Mouse (Mus musculus) forebrain, embryonic 16.5 days (tissue): ENCODE results near the gene Gm20388. TPM values are rescaled to one million over a fixed set of nuclear protein-coding genes. Genes with fewer than 3 reads are reported as not detected.

ENCODE experiments used
- ATAC-seq: fragments of 200-750 bp; cut with Nextera tagmentation; 2 replicates; pipeline ENCODE4 v1.8.0; 2017; ENCODE audit warnings: mild to moderate bottlenecking, moderate library complexity
- H3K27ac ChIP-seq: fragments of 300-500 bp; sonication (generic); 2 replicates; pipeline ENCODE4 v1.5.1; 2014; ENCODE audit warnings: low read length, control low read depth
- H3K27me3 ChIP-seq: fragments of 300-500 bp; sonication (generic); replicated peaks from 2 replicates; pipeline ENCODE4 v1.6.1; 2014; ENCODE audit warnings: low read length; ENCODE audit not compliant: control insufficient read depth, insufficient read depth
- H3K36me3 ChIP-seq: fragments of 300-500 bp; sonication (generic); 2 replicates; pipeline ENCODE4 v1.6.1; 2014; ENCODE audit not compliant: control insufficient read depth, insufficient read depth
- H3K4me1 ChIP-seq: fragments of 300-500 bp; sonication (generic); replicated peaks from 2 replicates; pipeline ENCODE4 v1.6.1; 2014; ENCODE audit warnings: low read length; ENCODE audit not compliant: control insufficient read depth, insufficient read depth
- H3K4me2 ChIP-seq: fragments of 300-500 bp; sonication (generic); 2 replicates; pipeline ENCODE4 v1.6.1; 2014; ENCODE audit warnings: mild to moderate bottlenecking, low read length, control low read depth
- H3K4me3 ChIP-seq: fragments of 300-500 bp; sonication (generic); replicated peaks from 2 replicates; pipeline ENCODE4 v1.5.1; 2014; ENCODE audit warnings: mild to moderate bottlenecking, low read length, control low read depth
- H3K9ac ChIP-seq: fragments of 300-500 bp; sonication (generic); replicated peaks from 2 replicates; pipeline ENCODE4 v1.6.1; 2014; ENCODE audit warnings: low read depth, low read length, control low read depth
- H3K9me3 ChIP-seq: fragments of 300-500 bp; sonication (generic); 2 replicates; pipeline ENCODE4 v1.6.1; 2016; ENCODE audit warnings: low read length; ENCODE audit not compliant: control insufficient read depth
- WGBS: fragments of 180-500 bp; shearing (Covaris S2); extraction: QIAGEN DNeasy Blood & Tissue Kit; methylation state at CpG from one replicate; pipeline ENCODE4 v1.1.7; 2014; 5-methylcytosine and 5-hydroxymethylcytosine counted together
- polyA plus RNA-seq: library from polyadenylated mRNA; unstranded; fragments of >200 nt; fragmentation: Nextera tagmentation; extraction: Ambion mirVana; gene quantifications from 2 replicates; pipeline ENCODE4 v1.2.1, GENCODE M21; 2015

The Gm20388 gene
- polyA plus RNA-seq, 1 experiment from 2014 or later = 4.7 TPM

DNA sequence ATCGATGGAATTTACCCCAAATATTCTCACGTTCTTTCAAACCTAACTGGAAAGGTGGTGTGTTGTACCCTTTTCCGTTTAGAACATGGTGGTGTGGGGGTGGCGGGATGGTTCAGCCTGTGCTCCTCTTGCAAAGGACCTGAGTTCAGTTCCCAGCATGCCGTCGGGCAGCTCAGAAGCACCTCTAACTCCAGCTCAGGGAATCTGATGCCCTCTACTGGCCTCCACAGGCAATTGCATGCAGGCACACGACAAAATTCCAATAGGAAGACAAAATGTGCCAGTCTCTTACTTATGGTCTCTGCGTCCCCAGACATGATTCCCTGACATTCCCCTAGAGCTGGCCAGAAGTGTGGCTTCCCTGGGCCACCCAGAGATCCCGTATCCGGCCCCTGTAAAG lies 1304.3 kb downstream of the Gm20388 start:
- no peak for ATAC-seq
- WGBS = 77% methylated on average over 10 of the region's 10 CpGs
- Histone ChIP-seq H3K9ac (no peak overlapping the region), H3K27me3 (no peaks in the 10 kb centered on the region), H3K4me1 (0 out of 2 replicates have a peak, but pooled peaks cover 1% of the 10 kb centered on the region), H3K9me3 (0 out of 2 replicates have a peak, but pooled peaks cover 2% of the 10 kb centered on the region), H3K27ac (no peak overlapping the region), H3K4me3 (no peak overlapping the region), H3K4me2 (no peak overlapping the region), H3K36me3 (no peaks in the 10 kb centered on the region)

GRCm38 (mm10) chr8:121216441-121216949 lies 1305.9 kb downstream of the Gm20388 start:
- no peak overlapping the region for H3K9ac ChIP-seq
- H3K4me2 ChIP-seq = no peak overlapping the region
- ATAC-seq = no peak
- WGBS = 90% methylated on average over 10 of the region's 10 CpGs
- no peaks in the 10 kb centered on the region for H3K27me3 ChIP-seq
- H3K27ac ChIP-seq = no peak overlapping the region
- 0 out of 2 replicates have a peak, but pooled peaks cover 2% of the 10 kb centered on the region for H3K9me3 ChIP-seq
- 0 out of 2 replicates have a peak, but pooled peaks cover 3% of the 10 kb centered on the region for H3K4me1 ChIP-seq
- H3K4me3 ChIP-seq = no peak overlapping the region
- no peaks in the 10 kb centered on the region for H3K36me3 ChIP-seq

- Histone ChIP-seq H3K4me2 (no peak overlapping the region), H3K27ac (no peak overlapping the region), H3K9ac (no peak overlapping the region), H3K27me3 (no peaks in the 10 kb centered on the region), H3K9me3 (0 out of 2 replicates have a peak, but pooled peaks cover 2% of the 10 kb centered on the region), H3K36me3 (no peaks in the 10 kb centered on the region), H3K4me3 (no peak overlapping the region), H3K4me1 (0 out of 2 replicates have a peak, but pooled peaks cover 3% of the 10 kb centered on the region)
- ATAC-seq = no peak
- WGBS = 89% methylated on average over 3 of the region's 3 CpGs
These were observed 1307.8 kb downstream of the Gm20388 start for GRCm38 (mm10) chr8:121218486-121218885.

- no peak for ATAC-seq
- no peaks in the 10 kb centered on the region for H3K36me3 ChIP-seq
- 47% methylated on average over 33 of the region's 33 CpGs for WGBS
- H3K9me3 ChIP-seq = no peaks in the 10 kb centered on the region
- H3K27ac ChIP-seq = no peak overlapping the region
- H3K4me2 ChIP-seq = no peak overlapping the region
- no peak overlapping the region for H3K9ac ChIP-seq
- H3K27me3 ChIP-seq = no peaks in the 10 kb centered on the region
- no peak overlapping the region for H3K4me3 ChIP-seq
- H3K4me1 ChIP-seq = 0 out of 2 replicates have a peak, but pooled peaks cover 3% of the 10 kb centered on the region
These were observed 1309.7 kb downstream of the Gm20388 start for GRCm38 (mm10) chr8:121220103-121220899.

DNA sequence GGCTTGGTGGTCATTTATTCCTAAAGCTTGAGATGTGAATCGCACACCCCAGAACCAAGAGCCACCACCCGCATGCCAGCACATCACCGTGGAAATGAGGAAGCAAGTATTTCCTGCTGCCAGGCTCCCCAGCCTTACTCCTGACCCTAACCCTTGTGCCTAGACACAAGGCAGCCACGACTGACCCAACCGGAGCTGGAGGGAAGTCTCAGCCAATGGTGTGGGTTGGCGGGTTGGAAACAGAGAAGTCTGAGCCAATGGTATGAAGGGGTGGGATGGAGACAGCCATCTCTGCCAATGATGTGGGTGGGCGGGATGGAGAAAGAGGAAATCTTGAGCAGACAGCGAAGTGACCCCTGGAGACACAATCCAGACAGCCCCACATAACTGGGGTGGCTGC lies 1314.1 kb downstream of the Gm20388 start:
- no peaks in the 10 kb centered on the region for H3K9me3 ChIP-seq
- WGBS = 81% methylated on average over 8 of the region's 8 CpGs
- no peak overlapping the region for H3K4me3 ChIP-seq
- H3K36me3 ChIP-seq = no peaks in the 10 kb centered on the region
- H3K4me2 ChIP-seq = no peak overlapping the region
- H3K27me3 ChIP-seq = no peaks in the 10 kb centered on the region
- no peak overlapping the region for H3K9ac ChIP-seq
- no peak for ATAC-seq
- 0 out of 2 replicates have a peak, but pooled peaks cover 3% of the 10 kb centered on the region for H3K4me1 ChIP-seq
- H3K27ac ChIP-seq = no peak overlapping the region

DNA sequence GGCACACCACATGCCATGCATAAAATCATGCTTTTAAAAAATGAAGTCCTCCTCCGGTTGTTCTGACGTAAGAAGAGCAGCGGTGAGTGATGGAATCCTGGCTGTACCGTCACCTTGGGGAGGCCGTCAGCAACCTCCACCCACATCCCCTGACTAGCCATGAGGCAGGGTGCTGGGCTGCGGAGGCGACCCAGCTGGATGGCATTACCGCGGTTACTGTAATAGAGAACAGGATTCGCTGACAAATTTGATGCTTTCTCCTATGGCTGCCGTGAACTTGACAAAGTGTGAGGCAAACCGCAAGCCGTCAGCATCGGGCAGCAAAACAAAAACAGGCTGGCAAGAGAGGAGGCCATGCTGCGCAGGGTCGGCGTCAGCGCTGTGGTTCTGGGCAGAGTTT lies 1317.1 kb downstream of the Gm20388 start:
- Histone ChIP-seq H3K4me1 (no peaks in the 10 kb centered on the region), H3K36me3 (no peaks in the 10 kb centered on the region), H3K4me3 (no peak overlapping the region), H3K9me3 (no peaks in the 10 kb centered on the region), H3K4me2 (no peak overlapping the region), H3K9ac (no peak overlapping the region), H3K27ac (no peak overlapping the region), H3K27me3 (no peaks in the 10 kb centered on the region)
- 76% methylated on average over 18 of the region's 18 CpGs for WGBS
- ATAC-seq = no peak

DNA sequence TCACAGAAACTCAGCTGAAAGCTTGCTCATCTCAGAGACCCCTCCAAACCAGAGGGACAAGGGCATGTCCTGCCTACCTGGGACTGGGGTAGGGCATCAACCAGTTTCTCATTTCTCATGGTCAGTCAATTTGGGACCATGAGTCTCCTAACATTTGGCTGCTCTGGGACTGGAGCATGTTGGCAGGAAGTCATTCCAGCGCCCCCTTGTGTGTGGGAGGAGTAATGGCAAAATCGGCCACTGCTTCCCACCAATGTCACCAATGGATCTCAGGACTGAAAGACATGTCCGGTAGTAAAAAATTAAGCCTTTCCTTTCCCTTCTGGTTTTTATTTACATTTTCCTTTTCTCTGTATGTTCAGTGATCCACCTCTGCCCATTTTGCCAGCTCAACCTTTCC lies 1318.3 kb downstream of the Gm20388 start:
- Histone ChIP-seq H3K27me3 (no peaks in the 10 kb centered on the region), H3K4me2 (no peak overlapping the region), H3K4me3 (no peak overlapping the region), H3K4me1 (no peaks in the 10 kb centered on the region), H3K9ac (no peak overlapping the region), H3K9me3 (no peaks in the 10 kb centered on the region), H3K27ac (no peak overlapping the region), H3K36me3 (no peaks in the 10 kb centered on the region)
- 66% methylated on average over 3 of the region's 3 CpGs for WGBS
- no peak for ATAC-seq

GRCm38 (mm10) chr8:121229550-121229949 lies 1318.9 kb downstream of the Gm20388 start:
- Histone ChIP-seq H3K27me3 (no peaks in the 10 kb centered on the region), H3K36me3 (no peaks in the 10 kb centered on the region), H3K9ac (no peak overlapping the region), H3K4me2 (no peak overlapping the region), H3K9me3 (no peaks in the 10 kb centered on the region), H3K4me3 (no peak overlapping the region), H3K4me1 (no peaks in the 10 kb centered on the region), H3K27ac (no peak overlapping the region)
- WGBS = 50% methylated on average over 6 of the region's 7 CpGs
- no peak for ATAC-seq

DNA sequence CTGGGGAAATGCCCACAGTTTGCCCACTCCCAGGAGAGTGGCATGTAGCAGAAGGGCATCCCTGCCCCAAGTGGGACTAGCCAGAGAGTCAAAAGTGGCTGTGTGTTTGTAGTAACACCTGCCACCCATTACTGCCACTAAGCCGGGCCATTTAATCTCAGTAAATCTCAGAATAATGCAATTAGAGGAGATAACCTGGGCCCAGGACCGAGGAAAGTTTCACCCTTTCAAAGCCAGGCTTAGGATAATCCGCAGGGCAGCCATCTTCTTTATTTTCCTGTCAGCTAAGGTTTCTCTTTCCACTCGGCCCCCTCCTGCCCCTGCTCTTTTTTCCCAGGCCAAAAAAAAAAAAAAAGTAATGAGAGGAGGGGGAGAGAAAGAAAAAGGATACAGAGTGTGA lies 1322.6 kb downstream of the Gm20388 start:
- 9% methylated on average over 4 of the region's 4 CpGs for WGBS
- no peak overlapping the region for H3K4me2 ChIP-seq
- no peaks in the 10 kb centered on the region for H3K27me3 ChIP-seq
- no peak overlapping the region for H3K9ac ChIP-seq
- no peaks in the 10 kb centered on the region for H3K9me3 ChIP-seq
- no peaks in the 10 kb centered on the region for H3K4me1 ChIP-seq
- H3K36me3 ChIP-seq = no peaks in the 10 kb centered on the region
- H3K4me3 ChIP-seq = no peak overlapping the region
- ATAC-seq = no peak
- no peak overlapping the region for H3K27ac ChIP-seq
